Mouse (Mus musculus): ENCODE measurements around the gene Tff3.

Tff3 gene

DNA sequence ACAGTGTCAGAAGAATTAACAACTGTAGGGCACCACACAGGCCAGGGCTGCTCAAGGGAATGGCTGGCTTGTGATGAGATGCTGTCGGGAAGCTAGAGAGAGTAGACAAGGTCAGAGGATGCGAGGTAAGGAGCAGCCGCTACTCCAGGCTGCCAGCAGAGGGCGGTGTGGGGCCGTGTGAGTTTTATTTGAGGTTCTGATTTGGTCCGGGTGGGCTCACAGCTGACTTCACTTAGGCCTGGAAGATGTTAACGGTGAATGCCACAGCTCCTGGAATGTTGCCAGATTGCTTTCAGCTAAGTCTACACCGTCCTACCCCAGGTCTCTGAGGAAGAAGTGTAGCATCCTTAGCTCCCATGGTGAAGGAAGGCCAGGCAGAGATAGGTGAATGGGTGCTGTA, 7.5 kb downstream of the Tff3 start:
- DNase-seq (ENCODE audit: low read depth): peak; percentile 33

DNA sequence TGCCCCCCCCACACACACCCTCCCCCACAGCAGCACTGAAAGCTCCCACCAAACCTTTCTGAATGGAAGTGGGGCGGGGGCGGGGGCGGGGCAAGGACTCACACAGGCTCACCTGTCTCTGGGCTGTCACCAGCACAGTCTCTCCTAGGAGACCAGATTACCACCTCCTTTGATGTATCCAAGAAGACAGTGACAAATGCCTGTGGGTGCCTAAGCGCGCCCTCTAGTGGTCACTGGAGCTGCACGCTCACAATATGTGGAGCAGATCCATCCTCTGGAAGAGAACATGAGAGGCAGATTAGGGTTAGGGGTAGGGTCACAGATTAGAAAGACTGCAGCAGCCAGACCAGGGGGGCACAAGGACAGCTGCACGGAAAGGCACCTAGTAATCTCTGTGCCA, 10.0 kb downstream of the Tff3 start:
- peak; percentile 63 for DNase-seq (ENCODE audit: low read depth)

DNA sequence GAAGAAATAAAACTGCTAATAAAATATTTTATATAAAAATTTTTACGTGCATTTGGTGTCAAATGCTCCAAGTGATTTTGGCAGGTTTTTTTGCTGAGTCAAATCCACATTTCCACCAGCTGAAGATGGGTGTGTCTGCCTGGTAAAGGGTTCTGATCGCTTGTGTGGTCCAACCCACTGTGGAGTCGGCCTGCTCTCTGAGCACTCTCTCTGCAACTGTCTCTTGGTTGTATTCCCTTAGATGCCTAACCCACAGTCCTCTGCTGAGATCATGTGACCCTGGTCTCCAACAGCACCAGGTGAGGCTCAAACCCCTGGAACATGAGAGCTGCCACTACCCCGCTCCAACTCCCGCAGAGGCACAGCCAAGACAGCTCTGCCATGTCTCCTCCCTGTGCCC, 11.5 kb downstream of the Tff3 start:
- no peak for DNase-seq (ENCODE audit: low read depth)

DNA sequence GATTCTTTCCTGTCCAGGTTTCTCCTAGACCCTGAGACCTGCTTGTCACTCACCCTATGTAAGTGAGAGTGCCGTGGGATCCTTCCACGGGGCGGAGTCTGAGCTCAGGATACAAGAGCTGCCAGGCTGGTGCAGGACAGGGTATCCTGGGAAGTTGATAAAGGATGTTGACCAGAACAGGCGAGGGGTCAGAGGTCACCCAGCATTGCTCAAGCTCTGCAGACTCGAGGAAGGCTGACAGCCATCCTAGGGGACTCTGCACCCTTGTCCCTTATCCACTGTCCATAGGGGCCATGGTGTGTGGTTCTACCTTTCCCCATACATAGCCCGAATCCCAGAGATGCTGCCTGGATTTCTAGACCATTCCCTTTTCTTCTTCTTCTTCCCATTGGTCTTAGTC, 13.4 kb downstream of the Tff3 start:
- DNase-seq (ENCODE audit: low read depth): no peak

DNA sequence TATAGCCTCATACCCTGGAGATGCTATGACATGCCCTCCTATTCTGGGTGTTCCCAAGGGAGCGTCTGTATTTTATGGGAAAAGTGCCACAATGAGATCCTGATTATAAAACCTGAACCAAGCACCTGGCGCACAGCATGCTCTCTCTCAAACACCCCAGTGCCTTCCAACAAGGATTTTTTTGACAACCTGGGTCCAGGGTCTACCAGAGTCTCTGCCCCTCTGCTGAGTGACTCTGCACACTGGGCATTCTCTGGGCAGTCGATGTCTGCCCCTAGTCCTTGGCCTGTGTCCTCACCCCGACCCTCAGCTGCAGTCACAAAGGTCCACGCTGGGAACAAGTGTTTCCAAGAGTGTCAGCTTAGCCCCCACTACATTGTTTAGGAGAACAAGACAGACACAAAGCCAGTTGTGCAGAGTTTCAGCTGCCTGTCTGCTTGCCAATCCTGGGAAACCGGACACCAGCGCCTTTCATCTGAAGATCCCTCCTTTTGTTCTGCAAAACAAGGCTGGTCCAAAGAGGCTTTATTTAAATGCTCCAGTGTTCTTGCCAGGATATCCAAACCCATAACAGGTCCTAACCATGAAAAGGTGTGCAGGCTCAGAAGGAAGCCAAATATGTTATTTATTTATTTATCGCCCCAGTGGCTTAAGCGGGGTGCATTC, 16.1 kb downstream of the Tff3 start:
- no peak for DNase-seq (ENCODE audit: low read depth)

DNA sequence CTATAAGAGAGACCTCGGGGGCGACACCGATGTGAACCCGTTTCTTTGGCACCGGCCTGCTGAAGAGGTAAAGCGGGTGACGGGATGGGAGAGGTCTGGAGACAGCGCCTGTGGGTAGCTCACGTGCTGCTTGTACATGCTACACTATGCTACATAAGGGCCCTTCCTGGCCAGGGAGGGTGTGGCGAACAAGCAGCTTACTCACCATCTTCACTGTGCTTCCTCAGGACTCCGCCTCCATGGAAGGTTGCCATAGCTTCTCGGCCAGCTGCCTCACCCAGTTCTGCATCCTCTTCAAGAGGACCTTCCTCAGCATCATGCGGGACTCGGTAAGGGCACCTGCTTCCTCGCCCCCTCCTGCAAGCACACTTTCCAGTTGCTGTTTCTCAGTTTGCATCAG, 21.1 kb downstream of the Tff3 start:
- DNase-seq (ENCODE audit: low read depth): no peak

DNA sequence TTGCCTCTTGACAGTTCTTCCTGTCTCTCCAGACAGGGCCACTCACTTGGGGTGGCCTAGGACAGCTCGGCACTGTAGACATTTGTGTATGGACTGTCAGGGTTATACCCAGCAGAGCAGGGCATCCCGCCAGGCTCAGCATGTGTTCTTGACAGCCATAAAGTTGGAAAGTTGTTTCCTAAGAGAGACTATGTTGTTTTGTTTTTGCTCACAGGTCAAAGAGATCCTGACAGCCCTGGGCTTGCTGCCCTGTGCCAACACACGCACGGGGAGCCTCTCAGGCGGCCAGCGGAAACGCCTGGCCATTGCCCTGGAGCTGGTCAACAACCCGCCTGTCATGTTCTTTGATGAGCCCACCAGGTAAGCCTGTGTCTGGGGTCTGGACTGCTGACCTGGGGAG, 25.6 kb downstream of the Tff3 start:
- DNase-seq (ENCODE audit: low read depth): no peak

DNA sequence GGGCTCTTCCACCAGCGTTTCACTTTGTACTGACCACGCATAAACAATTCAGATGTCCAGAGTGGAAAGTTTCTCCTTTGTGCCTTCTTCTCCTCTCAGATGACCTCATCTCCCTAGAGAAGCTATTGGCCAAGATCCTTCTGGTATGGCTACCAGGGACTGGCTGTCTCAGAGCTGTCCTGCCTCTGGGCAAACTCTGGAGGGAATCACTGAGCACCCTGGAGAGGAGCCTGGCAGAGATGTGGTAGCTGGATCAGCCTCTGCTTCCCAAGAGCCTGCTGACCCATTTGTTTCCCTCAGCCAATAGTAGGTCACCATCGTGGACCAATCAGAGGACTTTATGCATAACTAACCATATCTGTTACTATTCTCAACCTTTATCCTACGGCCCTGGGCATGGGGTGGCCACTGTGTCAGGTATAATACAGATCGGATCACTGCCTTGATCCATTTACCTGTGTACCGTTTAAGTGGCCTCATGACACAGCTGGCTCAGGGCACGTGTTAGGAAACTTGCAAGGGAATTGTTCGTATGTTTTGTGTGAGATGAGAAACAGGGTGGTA, 26.4 kb downstream of the Tff3 start:
- DNase-seq (ENCODE audit: low read depth): no peak

DNA sequence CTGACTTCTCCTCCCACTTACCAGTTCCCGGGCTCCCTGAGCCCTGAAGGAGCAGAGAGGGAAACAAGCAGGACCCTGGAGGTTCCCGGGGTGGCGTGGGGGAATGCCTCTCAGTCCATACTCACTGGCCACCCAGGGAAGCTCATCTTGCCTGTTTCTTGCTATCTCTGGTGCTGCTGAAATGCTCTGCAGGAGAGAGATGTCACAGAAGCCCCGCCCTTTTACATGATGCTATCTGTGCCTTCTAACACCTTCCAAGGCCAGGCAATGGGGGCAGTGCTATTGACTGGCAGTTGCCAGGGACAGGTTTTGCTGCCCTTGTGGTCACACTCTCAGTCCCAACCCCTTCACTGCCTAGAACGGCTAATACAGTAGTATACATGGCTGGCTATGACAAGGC, 30.7 kb downstream of the Tff3 start:
- DNase-seq (ENCODE audit: low read depth): no peak

DNA sequence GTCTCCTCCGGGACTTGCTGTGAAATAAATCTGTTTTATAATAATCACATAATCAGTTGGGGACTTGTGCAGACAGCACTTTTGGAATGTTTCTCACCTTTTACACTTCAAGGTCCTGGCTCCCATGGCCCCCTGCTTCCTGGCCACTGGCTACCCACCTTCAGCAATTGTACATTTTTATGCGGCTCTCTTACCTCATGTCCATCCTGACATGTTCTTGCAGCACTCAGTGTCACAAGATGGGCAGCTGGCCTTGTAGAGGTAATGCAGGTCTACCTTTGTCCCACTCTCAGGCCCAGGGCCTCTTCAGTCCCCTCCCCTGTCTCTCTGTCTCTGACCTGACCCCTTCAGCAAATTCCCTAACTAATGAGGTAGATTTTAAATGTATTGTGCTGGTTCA, 32.6 kb downstream of the Tff3 start:
- DNase-seq (ENCODE audit: low read depth): no peak

DNA sequence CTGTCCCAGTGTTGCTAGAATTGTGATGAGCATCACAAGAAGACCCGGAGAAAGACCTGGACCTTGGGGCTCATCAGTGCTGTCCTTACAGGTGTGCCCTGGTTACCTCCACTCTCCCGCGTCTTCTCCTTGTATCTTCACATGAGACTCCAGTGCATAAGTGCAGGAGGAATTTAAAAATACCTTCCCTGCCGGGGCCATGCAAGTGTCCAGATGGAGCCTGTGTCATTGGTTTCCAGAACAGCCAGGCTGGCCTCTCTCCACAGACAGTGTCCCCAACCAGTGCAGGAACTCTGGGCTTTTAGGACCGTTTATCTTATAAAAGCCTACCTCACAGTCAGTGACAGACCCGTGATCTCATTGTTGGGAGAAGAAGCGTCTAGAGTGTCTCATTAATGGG, 33.9 kb downstream of the Tff3 start:
- no peak for DNase-seq (ENCODE audit: low read depth)

DNA sequence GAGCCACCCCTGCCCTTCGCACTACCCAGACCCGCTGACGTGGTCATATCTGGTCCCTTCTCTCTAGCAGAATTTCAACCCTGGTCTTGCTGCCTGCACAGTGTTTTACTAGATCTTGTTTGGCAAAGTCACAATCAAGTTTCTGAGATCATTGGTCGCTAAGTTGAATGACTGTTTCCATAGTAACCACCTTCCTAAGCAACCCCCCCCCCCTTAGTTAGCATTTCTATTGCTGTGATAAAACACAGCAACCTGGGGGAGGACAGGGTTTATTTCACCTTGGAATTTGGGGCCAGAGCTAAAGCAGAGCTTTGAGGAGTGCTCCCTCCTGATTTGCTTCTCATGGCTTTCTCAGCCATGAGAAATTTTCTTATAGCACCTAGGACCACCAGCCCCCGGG, 34.7 kb downstream of the Tff3 start:
- DNase-seq (ENCODE audit: low read depth): no peak

DNA sequence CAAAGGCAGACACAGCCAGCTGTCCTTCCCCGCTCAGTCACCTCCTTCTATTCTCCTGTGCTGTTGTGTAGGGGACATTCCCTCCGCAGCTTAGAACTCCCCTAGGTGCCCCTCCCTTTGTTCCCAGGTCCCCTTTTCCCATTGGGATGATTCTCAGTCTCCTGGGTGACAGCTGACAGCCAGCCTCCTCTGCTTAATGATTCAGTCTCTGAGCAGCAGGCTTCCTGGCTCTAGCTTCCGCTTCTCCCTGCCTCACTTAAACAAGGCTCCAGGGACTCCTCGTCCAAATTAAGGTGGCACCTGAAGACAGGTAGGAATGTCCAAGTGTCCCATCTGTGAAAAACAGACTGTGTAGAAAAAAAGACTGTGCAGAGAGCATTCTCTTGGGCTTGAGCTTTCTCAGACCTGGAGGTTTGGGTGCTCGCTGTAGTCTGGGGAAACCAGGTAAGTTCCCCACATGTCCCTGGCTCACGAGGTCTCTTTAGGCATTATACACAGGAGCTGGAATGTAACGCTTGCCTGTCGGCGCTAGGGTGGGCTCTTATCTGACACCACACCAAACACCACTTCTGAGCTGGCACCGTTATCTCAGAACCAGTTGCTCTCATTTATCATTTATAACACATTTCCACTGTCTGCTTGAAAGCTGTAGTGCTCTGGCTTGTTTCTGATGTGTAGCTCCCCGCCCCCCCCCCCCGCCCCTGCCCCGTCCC, 38.3 kb downstream of the Tff3 start:
- DNase-seq (ENCODE audit: low read depth): no peak

DNA sequence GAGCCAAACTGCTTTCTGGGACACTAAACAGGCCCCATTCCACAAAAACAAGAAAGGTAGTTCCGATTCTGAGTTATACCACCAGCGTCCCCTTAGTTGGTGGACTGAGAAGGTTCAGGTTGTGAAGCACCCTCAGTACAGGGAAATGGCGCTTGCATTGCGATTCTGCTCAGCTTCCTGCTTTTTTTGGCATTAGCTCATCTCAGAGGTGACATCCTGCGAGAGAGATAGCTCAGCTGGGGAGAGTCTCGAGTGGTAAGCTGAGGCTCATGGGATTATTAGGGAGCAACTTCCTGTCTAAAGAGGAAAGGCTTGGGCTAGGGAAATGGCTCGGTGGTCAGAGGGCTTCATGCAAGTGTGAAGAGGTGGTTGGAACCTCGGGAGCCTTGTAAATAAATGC, 39.6 kb downstream of the Tff3 start:
- no peak for DNase-seq (ENCODE audit: low read depth)

DNA sequence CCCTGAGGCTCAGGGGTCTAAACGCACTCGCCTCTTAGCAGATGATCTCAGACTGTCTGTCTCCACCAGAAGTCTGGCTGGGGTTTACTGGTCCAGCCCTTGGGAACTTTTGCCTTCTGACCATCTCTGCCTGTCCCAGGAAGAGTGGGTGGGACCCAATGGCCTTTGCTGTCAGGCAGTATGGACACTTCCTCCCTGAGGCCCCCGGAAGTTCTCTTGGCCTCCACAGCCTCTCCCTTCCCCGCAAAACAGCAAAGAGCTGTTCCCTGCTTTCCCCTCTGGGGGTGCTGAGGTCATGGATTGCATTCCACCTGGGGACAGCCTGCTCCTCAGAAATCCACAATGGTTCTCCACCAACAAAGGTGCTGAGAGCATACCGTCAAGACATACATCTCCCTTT, 40.7 kb downstream of the Tff3 start:
- no peak for DNase-seq (ENCODE audit: low read depth)

DNA sequence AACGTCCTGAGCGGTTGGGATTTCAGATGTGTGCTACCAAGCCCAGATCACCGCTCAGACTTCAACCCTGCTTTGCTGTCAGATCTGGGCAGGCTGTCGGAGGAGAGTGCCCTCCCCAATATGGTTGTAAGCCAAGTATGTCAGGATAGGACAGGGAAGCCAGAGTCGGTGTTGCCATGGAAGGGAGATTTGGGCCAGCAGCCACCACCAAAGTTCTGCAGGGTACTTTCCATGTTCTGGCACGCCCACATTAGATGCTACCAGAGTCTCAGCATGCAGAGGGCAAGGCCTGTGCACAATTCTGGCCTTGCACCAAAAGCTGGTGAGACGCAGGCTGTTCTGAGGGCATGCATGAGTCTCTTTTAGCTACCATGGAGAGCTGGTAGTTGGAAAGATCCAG, 43.2 kb downstream of the Tff3 start:
- no peak for DNase-seq (ENCODE audit: low read depth)

DNA sequence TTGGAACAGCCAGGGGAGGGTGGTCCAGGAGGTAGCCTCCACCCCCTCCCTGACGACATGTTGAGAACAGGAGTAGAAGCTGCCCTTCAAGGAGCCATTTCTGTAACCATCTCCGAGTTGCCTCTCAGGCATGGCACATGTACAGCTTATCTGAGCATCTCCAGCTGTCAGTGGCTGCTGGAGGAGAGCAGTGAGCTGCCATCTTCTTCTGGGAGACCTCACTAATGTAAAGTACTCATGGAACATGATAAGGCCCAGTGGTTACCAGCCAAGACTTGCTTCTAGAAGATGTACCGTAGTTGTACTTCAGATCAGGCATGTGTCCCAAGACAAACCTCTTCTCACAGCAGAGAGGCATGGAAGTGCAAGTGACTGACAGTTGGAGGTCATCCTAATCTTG, 43.9 kb downstream of the Tff3 start:
- DNase-seq (ENCODE audit: low read depth): no peak

DNA sequence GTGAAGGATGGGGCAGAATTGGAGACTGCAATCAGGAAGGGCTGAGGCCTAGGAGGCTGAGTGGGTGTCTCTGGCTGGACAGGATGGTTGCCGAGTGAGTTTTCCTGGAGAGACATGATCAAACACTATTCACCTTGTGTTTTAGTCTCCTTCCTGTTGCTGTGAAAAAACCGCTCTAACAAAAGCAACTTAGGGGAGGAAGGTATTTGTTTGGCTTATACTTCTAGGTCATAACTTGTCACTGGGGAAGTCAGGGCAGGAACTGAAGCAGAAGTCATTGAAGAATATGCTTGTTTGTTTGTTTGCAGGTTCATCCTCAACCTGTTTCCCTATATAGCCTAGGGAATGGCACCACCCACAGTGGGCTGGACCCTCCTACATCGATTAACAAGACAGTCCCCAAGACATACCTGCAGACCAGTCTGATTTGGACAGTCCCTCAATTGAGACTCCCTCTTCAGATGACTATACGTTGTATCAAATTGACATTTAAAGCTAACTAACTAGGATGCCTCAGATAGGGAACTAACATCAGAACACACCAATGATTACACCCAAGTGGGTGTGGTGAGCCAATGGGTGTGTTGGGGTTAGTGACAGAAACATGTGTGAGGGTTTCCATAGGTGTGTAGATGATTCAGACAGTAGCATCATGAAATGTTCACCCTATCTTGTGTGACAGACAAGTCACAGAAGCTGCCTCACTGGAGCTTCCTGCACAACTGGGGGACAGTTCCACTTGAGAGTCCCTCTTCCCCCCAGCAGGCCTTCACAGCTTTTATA, 47.0 kb downstream of the Tff3 start:
- no peak for DNase-seq (ENCODE audit: low read depth)

DNA sequence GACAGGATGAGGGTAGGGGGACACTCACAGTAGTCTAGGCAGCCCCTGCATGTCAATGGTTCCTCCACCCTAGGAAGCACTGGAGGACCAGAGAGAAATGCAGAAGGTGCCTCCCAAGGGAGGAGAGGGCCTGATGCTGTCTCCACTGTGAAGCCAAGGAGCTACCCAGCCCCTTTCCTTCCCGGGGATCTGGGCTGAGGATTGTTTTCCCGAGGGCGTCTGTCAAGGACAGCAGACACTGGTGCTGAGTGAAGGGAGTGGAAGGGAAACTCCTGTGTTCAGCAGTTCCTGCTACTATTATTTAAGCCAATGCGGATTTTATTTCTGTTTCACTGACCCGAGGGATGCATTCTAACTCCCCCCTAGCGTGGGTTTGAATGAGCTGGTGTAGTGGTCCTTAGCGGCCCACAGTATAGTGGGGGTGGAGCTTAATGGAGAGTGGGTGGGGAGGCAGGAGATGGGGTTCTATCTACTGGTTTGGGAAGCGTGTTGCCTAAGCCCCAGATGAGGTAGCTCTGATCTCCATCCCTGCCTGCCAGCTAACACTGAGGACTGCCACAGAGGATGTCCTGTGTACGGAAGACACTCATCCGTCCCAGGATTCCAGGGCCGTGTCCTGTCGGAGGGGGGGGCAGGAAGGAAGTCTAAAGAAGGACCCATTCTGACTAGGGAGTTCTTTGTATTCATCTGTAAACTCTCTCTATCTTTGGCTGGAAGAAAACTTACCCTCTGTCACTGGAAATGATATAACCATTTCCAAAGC, 50.2 kb downstream of the Tff3 start:
- DNase-seq (ENCODE audit: low read depth): no peak

DNA sequence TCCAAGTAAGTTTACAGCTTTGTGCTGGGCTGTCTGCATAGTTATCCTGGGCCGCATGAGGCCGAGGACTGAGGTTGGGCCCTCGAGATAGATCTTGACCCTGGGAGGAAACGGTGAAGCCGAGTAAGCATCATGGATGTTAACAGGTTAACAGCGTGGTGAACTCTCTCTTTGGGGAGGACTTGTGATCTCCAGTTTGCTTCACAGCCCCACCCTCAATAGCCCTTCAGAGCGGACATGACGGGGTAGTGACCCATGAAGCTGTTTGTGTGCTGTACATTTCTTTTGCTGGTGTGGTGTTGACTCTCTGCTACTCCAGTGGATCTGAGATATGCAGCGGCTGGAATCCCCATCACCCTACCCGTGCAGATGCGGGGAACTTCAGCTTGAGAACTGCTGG, 50.9 kb downstream of the Tff3 start:
- no peak for DNase-seq (ENCODE audit: low read depth)

DNA sequence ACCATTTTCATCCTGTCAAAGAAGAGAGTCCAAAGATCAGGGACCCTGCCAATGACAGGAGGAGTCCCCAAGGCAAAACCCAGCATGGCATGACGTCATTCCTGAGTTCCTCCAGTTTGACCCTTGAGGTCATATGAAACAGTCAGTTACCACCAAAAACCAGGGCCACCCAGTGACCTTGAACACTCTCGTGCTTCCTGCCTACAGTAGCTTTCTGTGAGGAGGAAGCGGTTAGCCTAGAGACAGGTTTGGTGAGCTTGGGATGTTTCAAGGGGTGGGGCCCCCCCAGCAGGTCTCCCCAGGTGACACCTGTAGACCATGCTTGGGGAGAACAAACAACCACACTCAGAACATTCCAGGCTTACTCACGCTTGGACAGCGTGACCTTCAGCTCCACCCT, 51.9 kb downstream of the Tff3 start:
- no peak for DNase-seq (ENCODE audit: low read depth)

DNA sequence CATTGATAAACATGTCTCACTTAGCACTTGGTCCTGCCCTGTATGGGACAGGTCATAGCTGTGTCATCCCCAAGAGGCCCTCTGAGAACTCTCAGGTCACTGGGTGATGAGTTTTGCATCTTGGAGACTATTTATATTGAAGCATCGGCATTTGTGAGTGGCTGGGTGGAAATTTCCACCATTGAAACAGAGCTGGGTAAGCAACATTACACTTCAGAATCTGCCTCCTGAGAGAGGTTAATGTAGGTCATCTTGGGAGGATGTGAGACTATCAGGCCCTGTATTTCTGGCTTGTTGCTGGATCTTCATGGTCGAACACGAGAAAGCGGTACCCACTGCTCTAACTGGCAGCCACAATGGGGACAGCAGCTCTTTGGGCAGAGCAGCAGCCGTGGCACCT, 54.0 kb downstream of the Tff3 start:
- no peak for DNase-seq (ENCODE audit: low read depth)
